Mouse (Mus musculus) limb, embryonic 15.5 days (tissue): ENCODE measurements around the gene Atp2c2. TPM values are rescaled to one million over a fixed set of nuclear protein-coding genes. Genes with fewer than 3 reads are reported as not detected.

Source experiments
- ATAC-seq: fragments of 200-750 bp; cut with Nextera tagmentation; 2 replicates; pipeline ENCODE4 v1.8.0; 2017; ENCODE audit warnings: low read depth, moderate TSS enrichment; ENCODE audit not compliant: insufficient number of reproducible peaks, low FRiP score, low TSS enrichment
- H3K27ac ChIP-seq: fragments of 300-500 bp; sonication (generic); 2 replicates; pipeline ENCODE4 v1.5.1; 2015; ENCODE audit warnings: moderate library complexity, mild to moderate bottlenecking, inconsistent platforms
- H3K27me3 ChIP-seq: fragments of 300-500 bp; sonication (generic); 2 replicates; pipeline ENCODE4 v1.6.1; 2015; ENCODE audit warnings: inconsistent platforms
- H3K36me3 ChIP-seq: fragments of 300-500 bp; sonication (generic); 2 replicates; pipeline ENCODE4 v1.6.1; 2015; ENCODE audit warnings: inconsistent platforms
- H3K4me1 ChIP-seq: fragments of 300-500 bp; sonication (generic); 2 replicates; pipeline ENCODE4 v1.6.1; 2015; ENCODE audit warnings: inconsistent platforms
- H3K4me2 ChIP-seq: fragments of 300-500 bp; sonication (generic); 2 replicates; pipeline ENCODE4 v1.6.1; 2015; ENCODE audit warnings: mild to moderate bottlenecking, inconsistent platforms
- H3K4me3 ChIP-seq: fragments of 300-500 bp; sonication (generic); 2 replicates; pipeline ENCODE4 v1.5.1; 2015; ENCODE audit warnings: mild to moderate bottlenecking, inconsistent platforms
- H3K9ac ChIP-seq: fragments of 300-500 bp; sonication (generic); 2 replicates; pipeline ENCODE4 v1.6.1; 2015; ENCODE audit warnings: inconsistent platforms
- H3K9me3 ChIP-seq: fragments of 300-500 bp; sonication (generic); 2 replicates; pipeline ENCODE4 v1.6.1; 2016; ENCODE audit warnings: inconsistent platforms
- WGBS: fragments of 180-500 bp; shearing (Covaris S2); methylation state at CpG from one replicate; pipeline ENCODE4 v1.1.7; 2015; 5-methylcytosine and 5-hydroxymethylcytosine counted together
- polyA plus RNA-seq: library from polyadenylated mRNA; unstranded; fragments of >200 nt; fragmentation: Nextera tagmentation; extraction: Ambion mirVana; gene quantifications from 2 replicates; pipeline ENCODE4 v1.2.1, GENCODE M21; 2015

Atp2c2 gene
- polyA plus RNA-seq, 1 experiment from 2014 or later, result 5.8 TPM

- Histone ChIP-seq H3K9me3 (no peaks in the 10 kb centered on the region), H3K4me2 (peak overlapping the region; percentile 73), H3K9ac (no peak overlapping the region), H3K27me3 (no peaks in the 10 kb centered on the region), H3K4me1 (peaks cover 16% of the 10 kb centered on the region), H3K4me3 (peak overlapping the region; percentile 61; the same call in 1 of the 2 replicates), H3K36me3 (no peaks in the 10 kb centered on the region), H3K27ac (peak overlapping the region; percentile 82)
- 23% methylated on average over 14 of the region's 14 CpGs for WGBS
- no peak for ATAC-seq
These were observed 79.4 kb downstream of the Atp2c2 start for GRCm38 (mm10) chr8:119779013-119779737.

- Histone ChIP-seq H3K27me3 (no peaks in the 10 kb centered on the region), H3K4me1 (peaks cover 23% of the 10 kb centered on the region), H3K36me3 (no peaks in the 10 kb centered on the region), H3K9ac (no peak overlapping the region), H3K4me2 (no peak overlapping the region), H3K27ac (no peak overlapping the region), H3K4me3 (no peak overlapping the region), H3K9me3 (no peaks in the 10 kb centered on the region)
- 77% methylated on average over 9 of the region's 9 CpGs for WGBS
- no peak for ATAC-seq
These were observed 80.7 kb downstream of the Atp2c2 start for GRCm38 (mm10) chr8:119780402-119781049.

- Histone ChIP-seq H3K27ac (no peak overlapping the region), H3K4me2 (no peak overlapping the region), H3K9me3 (no peaks in the 10 kb centered on the region), H3K4me3 (no peak overlapping the region), H3K36me3 (no peaks in the 10 kb centered on the region), H3K9ac (no peak overlapping the region), H3K27me3 (no peaks in the 10 kb centered on the region), H3K4me1 (peaks cover 28% of the 10 kb centered on the region)
- 66% methylated on average over 4 of the region's 4 CpGs for WGBS
- no peak for ATAC-seq
These were observed 81.5 kb downstream of the Atp2c2 start for GRCm38 (mm10) chr8:119781086-119781840.

GRCm38 (mm10) chr8:119782715-119783114 lies 82.9 kb downstream of the Atp2c2 start:
- Histone ChIP-seq H3K9ac (no peak overlapping the region), H3K36me3 (no peaks in the 10 kb centered on the region), H3K4me3 (no peak overlapping the region), H3K4me1 (peaks cover 24% of the 10 kb centered on the region), H3K27ac (no peak overlapping the region), H3K4me2 (no peak overlapping the region), H3K27me3 (no peaks in the 10 kb centered on the region), H3K9me3 (no peaks in the 10 kb centered on the region)
- no peak for ATAC-seq
- WGBS, result 4% methylated on average over 5 of the region's 5 CpGs

GRCm38 (mm10) chr8:119783579-119783978 lies 83.8 kb downstream of the Atp2c2 start:
- H3K9ac ChIP-seq, result no peak overlapping the region
- 59% methylated on average over 6 of the region's 6 CpGs for WGBS
- no peaks in the 10 kb centered on the region for H3K27me3 ChIP-seq
- no peaks in the 10 kb centered on the region for H3K9me3 ChIP-seq
- ATAC-seq, result no peak
- H3K4me1 ChIP-seq, result peaks cover 20% of the 10 kb centered on the region
- no peak overlapping the region for H3K4me3 ChIP-seq
- H3K36me3 ChIP-seq, result no peaks in the 10 kb centered on the region
- no peak overlapping the region for H3K27ac ChIP-seq
- no peak overlapping the region for H3K4me2 ChIP-seq

- H3K9me3 ChIP-seq, result no peaks in the 10 kb centered on the region
- no peak overlapping the region for H3K4me2 ChIP-seq
- 49% methylated on average over 9 of the region's 9 CpGs for WGBS
- no peaks in the 10 kb centered on the region for H3K36me3 ChIP-seq
- no peak overlapping the region for H3K27ac ChIP-seq
- no peak overlapping the region for H3K4me3 ChIP-seq
- H3K27me3 ChIP-seq, result no peaks in the 10 kb centered on the region
- no peak for ATAC-seq
- peaks cover 15% of the 10 kb centered on the region; the same call in 1 of the 2 replicates for H3K4me1 ChIP-seq
- no peak overlapping the region for H3K9ac ChIP-seq
These were observed 84.3 kb downstream of the Atp2c2 start for GRCm38 (mm10) chr8:119784141-119784574.

GRCm38 (mm10) chr8:119784676-119785075 lies 84.9 kb downstream of the Atp2c2 start:
- Histone ChIP-seq H3K4me1 (peaks cover 13% of the 10 kb centered on the region; the same call in 1 of the 2 replicates), H3K9ac (no peak overlapping the region), H3K9me3 (no peaks in the 10 kb centered on the region), H3K4me2 (no peak overlapping the region), H3K27me3 (no peaks in the 10 kb centered on the region), H3K4me3 (no peak overlapping the region), H3K36me3 (no peaks in the 10 kb centered on the region), H3K27ac (no peak overlapping the region)
- WGBS, result 75% methylated on average over 7 of the region's 7 CpGs
- ATAC-seq, result no peak

- WGBS, result 36% methylated on average over 18 of the region's 18 CpGs
- ATAC-seq, result no peak
- no peak overlapping the region for H3K4me2 ChIP-seq
These were observed 86.1 kb downstream of the Atp2c2 start for GRCm38 (mm10) chr8:119785764-119786405.

GRCm38 (mm10) chr8:119786871-119787270 lies 87.1 kb downstream of the Atp2c2 start:
- no peaks in the 10 kb centered on the region for H3K27me3 ChIP-seq
- H3K9me3 ChIP-seq, result no peaks in the 10 kb centered on the region
- H3K27ac ChIP-seq, result no peak overlapping the region
- ATAC-seq, result no peak
- no peak overlapping the region for H3K4me2 ChIP-seq
- no peak overlapping the region for H3K4me3 ChIP-seq
- H3K4me1 ChIP-seq, result peaks cover 18% of the 10 kb centered on the region; the same call in 1 of the 2 replicates
- no peaks in the 10 kb centered on the region for H3K36me3 ChIP-seq
- WGBS, result 76% methylated on average over 3 of the region's 3 CpGs
- H3K9ac ChIP-seq, result no peak overlapping the region

More at GRCm38 (mm10) chr8:119785764-119786405, 86.1 kb downstream of the Atp2c2 start:
- H3K27me3 ChIP-seq, result no peaks in the 10 kb centered on the region
- H3K27ac ChIP-seq, result no peak overlapping the region
- H3K36me3 ChIP-seq, result no peaks in the 10 kb centered on the region
- no peaks in the 10 kb centered on the region for H3K9me3 ChIP-seq
- no peak overlapping the region for H3K4me3 ChIP-seq
- peaks cover 13% of the 10 kb centered on the region; the same call in 1 of the 2 replicates for H3K4me1 ChIP-seq
- no peak overlapping the region for H3K9ac ChIP-seq

GRCm38 (mm10) chr8:119787341-119787740 lies 87.5 kb downstream of the Atp2c2 start:
- H3K4me3 ChIP-seq, result no peak overlapping the region
- H3K4me1 ChIP-seq, result peaks cover 22% of the 10 kb centered on the region; the same call in 1 of the 2 replicates
- no peak overlapping the region for H3K9ac ChIP-seq
- no peaks in the 10 kb centered on the region for H3K9me3 ChIP-seq
- no peak overlapping the region for H3K4me2 ChIP-seq
- 37% methylated on average over 4 of the region's 4 CpGs for WGBS
- H3K36me3 ChIP-seq, result no peaks in the 10 kb centered on the region
- ATAC-seq, result no peak
- H3K27ac ChIP-seq, result no peak overlapping the region
- no peaks in the 10 kb centered on the region for H3K27me3 ChIP-seq

- WGBS, result 73% methylated on average over 9 of the region's 9 CpGs
- no peak overlapping the region for H3K9ac ChIP-seq
- peaks cover 22% of the 10 kb centered on the region; the same call in 1 of the 2 replicates for H3K4me1 ChIP-seq
- no peak overlapping the region for H3K4me2 ChIP-seq
- H3K36me3 ChIP-seq, result no peaks in the 10 kb centered on the region
- no peak overlapping the region for H3K27ac ChIP-seq
- no peaks in the 10 kb centered on the region for H3K27me3 ChIP-seq
- H3K4me3 ChIP-seq, result no peak overlapping the region
- no peak for ATAC-seq
- H3K9me3 ChIP-seq, result no peaks in the 10 kb centered on the region
These were observed 89.0 kb downstream of the Atp2c2 start for GRCm38 (mm10) chr8:119788607-119789381.
